Mouse (Mus musculus) myocyte (in vitro differentiated cells): Measurements from ENCODE around the gene Itgb6.

Source experiments
- E2F4 ChIP-seq: IDR thresholded peaks from one replicate; pipeline ENCODE4 v1.6.1; 2011; ENCODE audit warnings: mild to moderate bottlenecking, control low read depth, moderate library complexity; ENCODE audit not compliant: insufficient read depth
- MAX ChIP-seq: IDR thresholded peaks from one replicate; pipeline ENCODE4 v1.6.1; 2011; ENCODE audit warnings: low read depth, mild to moderate bottlenecking, control low read depth
- POLR2A ChIP-seq: IDR thresholded peaks from one replicate; pipeline ENCODE4 v1.6.1; 2011; ENCODE audit warnings: low read depth, mild to moderate bottlenecking, control low read depth, moderate library complexity; ENCODE audit not compliant: insufficient read length
- USF1 ChIP-seq: IDR thresholded peaks from one replicate; pipeline ENCODE4 v1.6.1; 2011; ENCODE audit warnings: low read depth, mild to moderate bottlenecking, control low read depth, moderate library complexity

- no peak for TF ChIP-seq USF1
- no peak for TF ChIP-seq MAX
- no peak for TF ChIP-seq POLR2A
- TF ChIP-seq E2F4 = no peak
These were observed 114.5 kb downstream of the Itgb6 start for GRCm38 (mm10) chr2:60607980-60608379.
